Mouse (Mus musculus) intestine, postnatal 0 days (tissue): ENCODE data around the gene Pla2g4e. TPM values are rescaled to one million over a fixed set of nuclear protein-coding genes. Genes with fewer than 3 reads are reported as not detected.

ENCODE experiments used
- ATAC-seq: fragments of 200-750 bp; cut with Nextera tagmentation; 2 replicates; pipeline ENCODE4 v1.8.0; 2017; ENCODE audit warnings: mild to moderate bottlenecking, moderate TSS enrichment, moderate library complexity
- H3K27ac ChIP-seq: fragments of 300-500 bp; sonication (generic); 2 replicates; pipeline ENCODE4 v1.5.1; 2014; ENCODE audit warnings: mild to moderate bottlenecking, low read depth, low read length, moderate library complexity
- H3K27me3 ChIP-seq: fragments of 300-500 bp; sonication (generic); replicated peaks from 2 replicates; pipeline ENCODE4 v1.6.1; 2014; ENCODE audit warnings: low read length, mixed read lengths; ENCODE audit not compliant: control insufficient read depth, insufficient read depth
- H3K36me3 ChIP-seq: fragments of 300-500 bp; sonication (generic); 2 replicates; pipeline ENCODE4 v1.6.1; 2014; ENCODE audit warnings: mild to moderate bottlenecking, moderate library complexity; ENCODE audit not compliant: control insufficient read depth, insufficient read depth
- H3K4me1 ChIP-seq: fragments of 300-500 bp; sonication (generic); replicated peaks from 2 replicates; pipeline ENCODE4 v1.6.1; 2014; ENCODE audit warnings: antibody characterized with exemption, low read length, mixed read lengths; ENCODE audit not compliant: control insufficient read depth, insufficient read depth
- H3K4me2 ChIP-seq: fragments of 300-500 bp; sonication (generic); replicated peaks from 2 replicates; pipeline ENCODE4 v1.6.1; 2014; ENCODE audit warnings: low read depth, mild to moderate bottlenecking, moderate library complexity
- H3K4me3 ChIP-seq: fragments of 300-500 bp; sonication (generic); 2 replicates; pipeline ENCODE4 v1.5.1; 2014; ENCODE audit warnings: low read depth, low read length
- H3K9ac ChIP-seq: fragments of 300-500 bp; sonication (generic); 2 replicates; pipeline ENCODE4 v1.6.1; 2014; ENCODE audit warnings: mild to moderate bottlenecking, low read depth, low read length
- H3K9me3 ChIP-seq: fragments of 300-500 bp; sonication (generic); 2 replicates; pipeline ENCODE4 v1.6.1; 2016; ENCODE audit warnings: mixed run types; ENCODE audit not compliant: control insufficient read depth
- CTCF ChIP-seq: sonication (generic); IDR thresholded peaks from 2 replicates; pipeline ENCODE4 v1.5.1; 2016; ENCODE audit warnings: low read depth, mild to moderate bottlenecking, control low read depth, antibody characterized with exemption, moderate library complexity
- WGBS: fragments of 180-500 bp; shearing (Covaris S2); extraction: QIAGEN DNeasy Blood & Tissue Kit; methylation state at CpG from one replicate; pipeline ENCODE4 v1.1.7; 2014; 5-methylcytosine and 5-hydroxymethylcytosine counted together
- polyA plus RNA-seq: library from polyadenylated mRNA; unstranded; fragments of >200 nt; fragmentation: Nextera tagmentation; extraction: Ambion mirVana; gene quantifications from 2 replicates; pipeline ENCODE4 v1.2.1, GENCODE M21; 2015

Pla2g4e gene
- polyA plus RNA-seq, 1 experiment from 2014 or later = 0.08 TPM

DNA sequence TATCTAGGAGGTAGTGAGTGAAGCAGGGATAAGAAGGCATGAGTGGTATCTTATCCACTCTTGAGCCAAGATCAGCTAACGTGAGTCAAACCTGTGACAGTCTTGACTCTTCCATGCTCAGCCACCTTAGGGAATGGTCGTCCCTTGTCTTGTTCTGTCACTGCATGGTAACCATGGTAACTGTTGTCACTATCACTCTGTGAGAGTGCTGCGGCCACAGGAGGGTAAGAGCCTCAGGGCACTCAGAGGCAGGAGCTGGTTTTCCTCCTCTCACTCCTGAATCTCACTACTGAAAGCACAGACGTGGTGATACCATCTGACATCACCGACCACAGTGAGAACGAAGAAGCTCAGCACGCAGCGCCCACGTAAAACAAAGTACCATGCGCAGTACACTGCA lies 19.7 kb upstream of the Pla2g4e start:
- no peaks in the 10 kb centered on the region for H3K36me3 ChIP-seq
- no peak overlapping the region for H3K9ac ChIP-seq
- H3K4me2 ChIP-seq = no peak overlapping the region
- no peaks in the 10 kb centered on the region for H3K4me1 ChIP-seq
- no peaks in the 10 kb centered on the region for H3K9me3 ChIP-seq
- H3K27ac ChIP-seq = no peak overlapping the region
- ATAC-seq = no peak
- H3K4me3 ChIP-seq = no peak overlapping the region
- no peak for TF ChIP-seq CTCF
- peaks cover 4% of the 10 kb centered on the region; the same call in 1 of the 2 replicates for H3K27me3 ChIP-seq
- WGBS = 67% methylated on average over 10 of the region's 10 CpGs

DNA sequence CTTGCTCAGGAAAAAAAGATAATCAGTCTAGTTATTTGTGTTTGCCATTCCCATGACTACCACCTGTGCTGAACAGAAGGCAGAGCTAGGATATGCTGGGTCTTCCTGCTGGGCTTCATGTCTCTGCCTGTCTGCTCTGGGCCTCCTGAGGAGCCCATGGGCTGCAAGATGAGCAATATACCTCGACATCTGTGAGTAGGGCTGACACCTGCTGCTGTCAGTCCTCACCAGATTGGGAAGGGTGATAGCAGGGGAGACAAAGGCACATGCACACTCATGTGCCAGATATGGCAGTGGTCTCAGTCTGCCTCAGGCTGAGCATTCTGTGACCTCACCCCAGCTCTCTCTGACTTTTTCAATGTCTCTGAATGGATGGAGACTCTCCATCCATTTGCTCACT lies 17.7 kb upstream of the Pla2g4e start:
- 30% methylated on average over 1 of the region's 1 CpGs for WGBS
- H3K27ac ChIP-seq = no peak overlapping the region

DNA sequence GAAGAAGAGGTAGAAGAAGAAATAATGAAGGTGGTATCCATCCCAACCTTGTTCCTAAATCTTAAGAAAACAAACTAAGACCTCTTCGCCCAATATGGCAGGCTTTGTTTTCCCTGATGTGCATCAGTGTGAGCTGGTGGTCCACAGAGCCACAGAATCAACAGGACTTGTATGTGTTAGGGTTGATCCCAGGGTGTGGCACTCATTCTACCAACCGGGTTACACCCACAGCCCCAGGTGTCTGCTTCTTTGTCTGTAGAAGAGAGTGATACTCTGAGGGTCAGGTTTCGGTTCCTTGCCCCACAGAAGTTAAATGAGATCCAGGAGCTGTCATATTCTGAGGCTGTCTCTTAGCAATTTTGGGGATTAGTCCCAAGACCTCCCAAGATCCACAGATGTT lies 16.2 kb upstream of the Pla2g4e start:
- no peaks in the 10 kb centered on the region for H3K9me3 ChIP-seq
- no peaks in the 10 kb centered on the region for H3K27me3 ChIP-seq
- no peak overlapping the region for H3K9ac ChIP-seq
- 62% methylated on average over 3 of the region's 3 CpGs for WGBS
- H3K4me1 ChIP-seq = no peaks in the 10 kb centered on the region
- no peak overlapping the region for H3K27ac ChIP-seq
- no peak for TF ChIP-seq CTCF
- H3K4me2 ChIP-seq = no peak overlapping the region
- ATAC-seq = no peak
- H3K36me3 ChIP-seq = no peaks in the 10 kb centered on the region
- no peak overlapping the region for H3K4me3 ChIP-seq

More for the DNA sequence above, 17.7 kb upstream of the Pla2g4e start:
- H3K4me1 ChIP-seq = no peaks in the 10 kb centered on the region
- H3K27me3 ChIP-seq = no peaks in the 10 kb centered on the region
- no peak overlapping the region for H3K9ac ChIP-seq
- TF ChIP-seq CTCF = no peak
- H3K9me3 ChIP-seq = no peaks in the 10 kb centered on the region
- no peaks in the 10 kb centered on the region for H3K36me3 ChIP-seq
- ATAC-seq = no peak
- H3K4me2 ChIP-seq = no peak overlapping the region
- H3K4me3 ChIP-seq = no peak overlapping the region

DNA sequence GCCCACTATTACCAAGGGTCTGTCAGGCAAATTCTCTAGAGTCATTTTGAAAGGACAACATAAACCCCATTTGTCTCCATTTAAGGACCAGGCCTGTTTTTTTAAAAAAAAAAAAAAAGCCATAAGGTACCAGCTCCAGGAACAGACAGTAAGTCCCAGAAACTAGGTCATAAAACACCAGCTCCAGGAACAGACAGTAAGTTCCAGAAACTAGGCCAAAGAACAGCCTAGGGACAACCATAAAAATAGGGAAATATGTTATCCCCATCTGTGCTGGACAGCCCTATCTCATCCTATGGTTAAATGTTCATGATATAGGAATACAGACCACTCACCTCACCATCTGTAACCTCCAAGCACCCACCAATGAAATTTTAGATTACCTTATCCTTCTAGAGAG lies 11.1 kb upstream of the Pla2g4e start:
- Histone ChIP-seq H3K9me3 (no peaks in the 10 kb centered on the region), H3K4me2 (no peak overlapping the region), H3K9ac (no peak overlapping the region), H3K27me3 (no peaks in the 10 kb centered on the region), H3K4me1 (no peaks in the 10 kb centered on the region), H3K36me3 (no peaks in the 10 kb centered on the region), H3K27ac (no peak overlapping the region), H3K4me3 (no peak overlapping the region)
- no peak for TF ChIP-seq CTCF
- ATAC-seq = no peak

DNA sequence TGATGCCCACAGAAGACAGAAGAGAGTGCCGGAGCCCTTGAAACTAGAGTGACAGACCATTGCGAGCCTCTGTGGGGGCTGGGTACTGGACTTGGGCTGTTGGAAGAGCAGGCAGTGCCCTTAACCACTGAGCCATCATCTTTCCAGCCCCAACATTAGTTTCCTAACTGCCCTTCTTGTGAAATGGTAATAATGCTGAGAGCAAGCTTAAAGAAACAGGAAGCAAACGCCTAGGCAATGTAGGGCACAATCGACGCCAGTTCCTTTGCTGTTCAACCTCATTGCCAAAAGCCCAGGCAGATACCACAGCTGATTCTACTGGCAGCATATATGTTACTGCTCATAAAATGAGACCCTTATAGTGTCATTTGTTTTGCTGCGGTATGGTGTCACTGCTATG lies 7.5 kb upstream of the Pla2g4e start:
- ATAC-seq = no peak
- Histone ChIP-seq H3K9ac (no peak overlapping the region), H3K4me3 (no peak overlapping the region), H3K36me3 (no peaks in the 10 kb centered on the region), H3K27ac (no peak overlapping the region), H3K27me3 (no peaks in the 10 kb centered on the region), H3K4me1 (no peaks in the 10 kb centered on the region), H3K4me2 (no peak overlapping the region), H3K9me3 (no peaks in the 10 kb centered on the region)
- 85% methylated on average over 6 of the region's 6 CpGs for WGBS
- no peak for TF ChIP-seq CTCF

DNA sequence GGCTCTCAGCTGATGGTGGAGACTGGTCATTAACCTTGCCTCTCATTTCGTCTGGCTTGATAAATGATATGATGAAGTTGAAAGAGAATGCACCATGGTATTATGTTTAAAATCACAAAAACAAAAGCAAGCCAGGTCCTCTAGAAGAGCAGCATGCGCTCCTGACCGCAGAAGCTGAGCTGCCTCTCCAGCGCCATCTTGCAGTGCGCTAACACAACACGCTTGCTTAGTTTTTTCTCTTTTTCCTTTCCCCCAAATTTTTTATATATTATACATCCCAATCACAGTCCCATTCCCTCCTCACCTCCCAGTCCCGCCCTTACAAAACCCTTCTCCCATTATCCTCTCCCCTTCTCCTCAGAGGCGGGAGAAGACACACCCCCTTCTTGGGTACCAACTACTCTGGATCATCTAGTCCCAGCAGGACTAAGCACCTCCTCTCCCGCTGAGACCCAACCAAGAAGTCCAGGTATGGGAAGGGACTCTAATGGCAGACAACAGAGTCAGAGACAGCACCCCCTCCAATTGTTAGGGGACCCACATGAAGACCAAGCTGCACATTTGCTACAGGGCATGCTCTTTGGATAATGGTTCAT lies 384 bp upstream of the Pla2g4e start:
- Histone ChIP-seq H3K9ac (no peak overlapping the region), H3K27me3 (peaks cover 13% of the 10 kb centered on the region; the same call in 1 of the 2 replicates), H3K4me3 (peak overlapping the region; percentile 29), H3K4me2 (peak overlapping the region; percentile 61), H3K27ac (no peak overlapping the region), H3K36me3 (no peaks in the 10 kb centered on the region), H3K4me1 (no peaks in the 10 kb centered on the region), H3K9me3 (no peaks in the 10 kb centered on the region)
- TF ChIP-seq CTCF = peak; percentile 55
- 13% methylated on average over 9 of the region's 9 CpGs for WGBS
- ATAC-seq = no peak

DNA sequence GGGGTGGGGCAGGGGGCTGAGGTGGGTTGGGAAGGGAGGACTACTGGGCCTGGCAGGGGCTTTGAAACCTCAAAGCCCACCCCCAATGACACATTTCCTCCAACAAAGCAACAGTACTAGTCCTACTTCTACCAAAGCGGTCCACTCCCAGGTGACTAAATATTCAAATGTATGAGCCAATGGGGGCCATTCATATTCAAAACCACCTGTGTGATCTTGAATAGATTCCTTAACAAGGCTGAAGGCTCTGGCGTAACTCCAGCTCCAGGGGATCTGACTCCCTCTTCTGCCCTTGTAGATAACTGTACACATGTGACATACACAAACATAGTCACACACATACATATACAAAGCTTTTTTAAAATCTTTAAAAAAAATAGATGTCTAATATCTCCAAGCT lies 1.1 kb downstream of the Pla2g4e start:
- no peak for ATAC-seq
- H3K9ac ChIP-seq = no peak overlapping the region
- no peak overlapping the region for H3K27ac ChIP-seq
- no peak overlapping the region for H3K4me2 ChIP-seq
- H3K27me3 ChIP-seq = peaks cover 13% of the 10 kb centered on the region; the same call in 1 of the 2 replicates
- no peaks in the 10 kb centered on the region for H3K9me3 ChIP-seq
- no peak for TF ChIP-seq CTCF
- 93% methylated on average over 2 of the region's 2 CpGs for WGBS
- H3K36me3 ChIP-seq = no peaks in the 10 kb centered on the region
- H3K4me3 ChIP-seq = no peak overlapping the region
- no peaks in the 10 kb centered on the region for H3K4me1 ChIP-seq
